12 mouse cellular contexts compared by ENCODE assay signal in the genomic region with DNA sequence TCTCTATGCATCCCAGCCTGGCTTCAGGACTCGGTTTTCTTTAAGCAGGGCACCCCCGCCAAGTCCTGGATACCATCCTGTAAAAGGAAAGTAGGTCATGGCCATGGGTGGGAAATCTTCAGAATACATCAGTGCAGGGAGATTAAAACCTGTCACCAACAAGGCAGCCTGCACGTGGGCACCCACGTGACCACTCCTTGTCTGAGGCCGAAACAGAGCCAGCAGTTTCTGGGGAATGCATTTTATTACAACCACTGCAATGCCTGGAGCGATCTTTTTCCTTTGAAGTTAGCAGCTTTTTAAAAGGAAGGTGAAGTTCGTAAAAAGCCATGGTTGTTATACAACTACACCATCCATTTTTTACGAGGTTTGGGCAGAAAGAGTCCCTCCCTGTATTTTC.
DNase-seq lines count a peak whose midpoint lies in the region; ATAC-seq and TF ChIP-seq lines count a peak whose summit lies in the region.
"Had no signal": no experiment of that assay in that cellular context is flagged by ENCODE, and none has a peak within 500 bp of the region (broad histone marks: within the 10 kb centered on the region; RNA-seq: fewer than 3 reads in every experiment).

No protein-coding gene starts in this region.

- no peak overlapping the region for H3K9ac ChIP-seq in forebrain, embryonic 16.5 days (replicated peaks; ENCODE audit: low read depth, low read length)
- no peak overlapping the region for H3K9ac ChIP-seq in liver, postnatal 0 days (replicated peaks)
- H3K9ac ChIP-seq: embryonic facial prominence, embryonic 13.5 days had no signal

- peak; percentile 33 to 75 for DNase-seq in adrenal gland, adult (ENCODE audit: inconsistent age in 2 of 2, low spot score in 1 of 2)
- no peak for DNase-seq in adrenal gland, postnatal 4 days (ENCODE audit: low spot score in 2 of 2)
- peak; percentile 67 for DNase-seq in right cerebral cortex, adult 18-20 months
- DNase-seq in right cerebral cortex, postnatal 4 days = no peak
- peak; percentile 56 to 60 for DNase-seq in left cerebral cortex, adult 18-20 months (ENCODE audit: low spot score in 2 of 2)
- no peak for DNase-seq in liver, postnatal 0 days
- DNase-seq in thymus, postnatal 14 days = no peak
- DNase-seq: heart, postnatal 14 days; thymus, postnatal 25 days had no signal

- H3K36me3 ChIP-seq in forebrain, embryonic 16.5 days (ENCODE audit: control insufficient read depth, insufficient read depth) = no peaks in the 10 kb centered on the region
- no peaks in the 10 kb centered on the region for H3K36me3 ChIP-seq in liver, postnatal 0 days (replicated peaks; ENCODE audit: insufficient read depth, low read length)
- H3K36me3 ChIP-seq: embryonic facial prominence, embryonic 13.5 days; G1E had no signal

- H3K4me2 ChIP-seq in forebrain, embryonic 16.5 days (ENCODE audit: low read length) = no peak overlapping the region
- H3K4me2 ChIP-seq in liver, postnatal 0 days (ENCODE audit: low read depth, low read length) = no peak overlapping the region
- H3K4me2 ChIP-seq: embryonic facial prominence, embryonic 13.5 days had no signal

- TF ChIP-seq CTCF in liver, postnatal 0 days (IDR thresholded peaks at IDR 0.05; ENCODE audit: low read depth) = no peak

- no peaks in the 10 kb centered on the region for H3K4me1 ChIP-seq in forebrain, embryonic 16.5 days (replicated peaks; ENCODE audit: control insufficient read depth, insufficient read depth, low read length)
- no peaks in the 10 kb centered on the region for H3K4me1 ChIP-seq in liver, postnatal 0 days (ENCODE audit: insufficient read depth)
- H3K4me1 ChIP-seq: embryonic facial prominence, embryonic 13.5 days had no signal

- H3K4me3 ChIP-seq in forebrain, embryonic 16.5 days (replicated peaks; ENCODE audit: low read length) = no peak overlapping the region
- no peak overlapping the region for H3K4me3 ChIP-seq in liver, postnatal 0 days (ENCODE audit: low read depth, low read length)
- H3K4me3 ChIP-seq: embryonic facial prominence, embryonic 13.5 days had no signal

- H3K27ac ChIP-seq in forebrain, embryonic 16.5 days (ENCODE audit: low read length) = no peak overlapping the region
- no peak overlapping the region for H3K27ac ChIP-seq in liver, postnatal 0 days (ENCODE audit: low read depth)
- H3K27ac ChIP-seq: embryonic facial prominence, embryonic 13.5 days had no signal

- 84% methylated on average over 8 of the region's 8 CpGs for WGBS in forebrain, embryonic 16.5 days
- WGBS in liver, postnatal 0 days (ENCODE audit: insufficient replicate concordance) = 55% methylated on average over 8 of the region's 8 CpGs

- TF ChIP-seq EP300 in liver, postnatal 0 days (IDR thresholded peaks at IDR 0.05; ENCODE audit: low read depth) = no peak

- H3K9me3 ChIP-seq in forebrain, embryonic 16.5 days (ENCODE audit: control insufficient read depth, low read length) = no peaks in the 10 kb centered on the region
- H3K9me3 ChIP-seq in liver, postnatal 0 days (ENCODE audit: low read length) = no peaks in the 10 kb centered on the region
- H3K9me3 ChIP-seq: embryonic facial prominence, embryonic 13.5 days had no signal

- ATAC-seq in forebrain, embryonic 16.5 days = no peak
- no peak for ATAC-seq in liver, postnatal 0 days

- H3K27me3 ChIP-seq in forebrain, embryonic 16.5 days (replicated peaks; ENCODE audit: control insufficient read depth, insufficient read depth, low read length) = no peaks in the 10 kb centered on the region
- peaks cover 3% of the 10 kb centered on the region; the same call in 1 of the 2 replicates for H3K27me3 ChIP-seq in liver, postnatal 0 days (ENCODE audit: insufficient read depth, low read length)
- H3K27me3 ChIP-seq: embryonic facial prominence, embryonic 13.5 days had no signal

Comparison
In these comparisons a context has a peak if more than half of its experiments do, and no peak if none do; other contexts are left out.
1. DNase-seq: peak in adrenal gland, adult (2 of 2), right cerebral cortex, adult 18-20 months (single experiment) and left cerebral cortex, adult 18-20 months (2 of 2); none in adrenal gland, postnatal 4 days (0 of 2), right cerebral cortex, postnatal 4 days (single experiment), liver, postnatal 0 days (single experiment) and thymus, postnatal 14 days (single experiment).